Mouse (Mus musculus) liver (tissue): ENCODE measurements around the gene Zbtb20.

Experiments
- DNase-seq: peaks from one replicate; pipeline ENCODE4 v3.0.0-alpha.2; 2020; ENCODE audit warnings: mixed read lengths

Gene Zbtb20

DNA sequence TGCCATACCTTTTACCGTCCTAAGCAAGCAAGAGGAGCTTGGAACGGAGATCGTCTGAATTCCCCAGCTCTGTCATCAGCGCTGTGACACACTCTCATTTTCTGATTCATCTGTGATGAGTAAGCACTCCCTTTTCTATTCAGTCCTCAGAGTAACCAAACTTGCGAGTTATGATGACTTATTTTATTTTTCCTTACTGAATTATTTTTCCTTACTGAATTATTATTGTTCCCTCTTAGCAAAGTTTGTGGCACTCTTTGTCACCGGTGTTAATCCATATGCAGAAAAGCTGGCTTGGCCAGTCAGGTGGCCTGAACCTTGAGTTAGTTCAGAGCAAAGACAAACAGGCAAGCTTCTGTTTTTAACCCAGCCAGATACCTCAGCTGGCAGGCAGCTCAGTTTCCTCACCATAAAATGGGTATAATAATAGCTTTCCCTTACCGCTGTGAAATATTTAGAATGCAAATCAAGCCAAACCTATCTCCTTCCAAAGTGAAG lies 583.1 kb downstream of the Zbtb20 start:
- DNase-seq: no peak

DNA sequence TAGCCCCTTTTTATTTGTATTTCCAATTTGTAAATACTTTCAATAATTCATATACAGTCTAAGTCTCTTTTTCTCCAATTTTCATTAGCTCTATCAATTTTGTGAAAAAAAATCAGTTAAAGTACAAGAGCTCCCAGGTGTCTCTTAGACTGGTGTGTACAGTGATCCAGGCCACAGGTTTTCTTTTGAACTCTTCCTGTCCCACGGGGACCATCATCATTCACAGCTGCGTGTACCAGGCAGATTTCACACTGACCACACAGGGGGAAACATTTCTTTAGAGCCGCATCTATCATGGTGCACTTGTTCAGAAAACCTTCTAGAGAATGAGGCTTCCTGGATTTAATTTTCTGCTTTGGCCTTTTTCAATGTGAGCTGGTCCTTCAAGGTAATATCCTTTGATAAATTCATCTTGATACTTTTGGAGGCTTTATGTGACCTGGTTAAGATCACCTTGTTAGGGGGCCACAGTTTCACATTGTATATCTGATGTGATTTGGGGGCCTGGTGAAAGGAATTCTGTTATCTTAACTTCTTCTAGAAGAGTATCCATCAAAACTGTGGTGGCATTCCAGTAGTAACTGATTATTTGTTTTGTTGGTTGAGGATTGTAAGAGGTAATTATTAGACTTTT lies 586.2 kb downstream of the Zbtb20 start:
- DNase-seq: no peak

DNA sequence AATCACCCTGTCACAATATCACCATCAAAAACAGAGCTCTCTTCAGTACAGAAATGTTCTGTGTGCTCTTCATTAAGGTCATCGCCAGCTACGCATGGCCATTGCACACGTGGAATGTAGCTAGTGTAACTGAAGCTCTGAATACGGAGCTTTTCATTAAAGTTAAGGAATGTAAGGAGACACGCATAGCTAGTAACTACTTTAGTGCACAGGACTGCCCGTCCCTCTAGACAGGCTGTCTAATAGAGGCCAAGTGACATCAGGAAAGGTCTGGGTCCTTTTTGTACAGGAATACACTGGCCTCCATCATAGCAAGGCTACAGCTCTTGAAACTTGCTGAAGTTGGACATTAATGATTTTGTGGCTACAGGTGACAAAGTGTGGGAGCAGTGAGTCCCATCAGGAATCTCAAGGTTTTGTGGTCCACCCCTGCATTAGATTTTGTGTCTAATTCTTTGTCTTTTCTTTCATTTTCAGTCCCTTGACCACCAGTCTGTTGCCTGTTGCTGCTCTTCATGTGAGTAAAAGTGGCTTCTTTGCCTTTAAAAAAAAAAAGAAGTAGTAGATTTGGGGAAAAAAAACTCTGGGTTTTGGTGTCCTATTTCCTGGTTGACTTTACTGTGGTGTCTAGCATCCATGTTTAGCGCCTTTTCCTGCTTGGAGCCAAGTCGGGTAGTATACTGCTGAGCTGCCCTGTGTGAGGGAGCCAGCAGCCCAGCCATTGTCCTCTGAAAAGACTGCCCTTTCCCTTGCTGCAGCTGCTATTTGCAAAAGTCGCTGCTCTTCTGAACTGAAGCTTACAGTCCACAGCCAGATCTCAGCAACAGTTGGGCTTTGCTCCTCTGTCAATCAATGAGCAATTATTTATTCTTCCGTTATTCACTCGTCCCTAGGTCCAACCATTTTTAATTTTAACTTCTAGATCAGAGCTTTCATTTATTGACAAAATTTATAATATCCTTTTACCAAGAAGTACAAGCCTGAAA lies 587.1 kb downstream of the Zbtb20 start:
- no peak for DNase-seq

DNA sequence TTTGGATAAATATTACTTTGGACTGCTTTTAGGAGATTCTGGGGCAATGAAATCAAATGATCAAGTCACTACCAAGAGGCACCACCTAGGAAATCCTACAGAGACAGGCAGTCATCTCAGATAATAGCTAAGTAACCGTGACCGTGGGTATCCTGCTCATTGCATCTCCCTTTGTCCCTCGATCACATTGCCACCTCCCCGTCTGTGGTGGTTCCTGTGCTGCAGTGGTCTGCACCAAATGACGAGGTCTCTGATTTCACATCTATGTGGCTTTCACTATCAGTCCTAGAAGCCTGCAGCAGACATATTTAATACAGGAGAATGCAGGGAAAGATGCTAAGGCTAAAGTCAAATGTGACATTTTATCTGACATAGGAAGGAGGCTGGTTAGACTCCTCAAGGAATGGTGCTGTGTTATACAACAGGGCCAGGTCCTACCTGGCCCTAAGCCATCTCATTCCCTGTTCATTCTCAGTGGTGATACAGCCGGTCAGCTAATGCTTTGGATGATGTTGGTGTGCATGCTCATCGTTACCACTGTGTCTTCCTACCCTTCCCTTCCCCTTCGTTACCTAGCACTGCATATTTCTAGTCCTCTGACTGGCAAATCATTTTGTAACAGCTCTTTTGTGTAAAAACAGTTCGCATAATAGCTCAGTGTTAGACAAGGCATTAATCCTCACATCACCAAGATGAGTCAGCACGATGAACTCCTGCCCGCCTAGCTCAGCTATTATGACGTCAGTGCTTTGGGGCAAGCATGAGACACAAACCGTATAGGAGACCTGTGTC lies 588.2 kb downstream of the Zbtb20 start:
- DNase-seq: no peak

DNA sequence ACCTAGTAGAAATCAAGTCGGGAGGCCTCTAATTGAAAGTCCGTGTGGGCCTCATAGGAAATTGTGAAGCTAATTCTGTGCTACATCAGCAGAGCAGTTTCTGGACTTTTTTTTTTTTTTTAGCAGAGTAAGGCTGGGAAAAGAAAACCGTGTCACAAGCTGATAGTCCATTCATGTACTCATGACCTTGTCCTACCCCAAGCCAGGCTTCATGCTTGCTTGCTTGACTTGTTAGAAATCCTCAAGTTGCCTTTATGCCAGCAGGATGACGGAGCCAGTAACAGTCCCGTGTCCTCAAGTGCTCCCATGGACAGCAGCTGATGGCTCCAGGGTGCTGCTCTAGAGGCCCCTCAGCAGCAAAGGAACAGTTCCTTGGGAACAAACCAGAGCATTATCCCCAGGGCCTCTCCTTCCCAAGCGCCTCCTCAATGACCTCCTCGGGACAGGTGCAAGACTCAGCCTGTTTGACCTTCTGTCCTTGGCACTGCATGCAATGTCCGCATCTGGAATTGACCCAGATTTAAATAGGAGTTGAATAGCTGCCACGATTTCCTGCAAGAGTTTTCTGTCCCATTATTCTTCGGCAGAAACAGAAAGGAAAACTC lies 588.9 kb downstream of the Zbtb20 start:
- DNase-seq: no peak

DNA sequence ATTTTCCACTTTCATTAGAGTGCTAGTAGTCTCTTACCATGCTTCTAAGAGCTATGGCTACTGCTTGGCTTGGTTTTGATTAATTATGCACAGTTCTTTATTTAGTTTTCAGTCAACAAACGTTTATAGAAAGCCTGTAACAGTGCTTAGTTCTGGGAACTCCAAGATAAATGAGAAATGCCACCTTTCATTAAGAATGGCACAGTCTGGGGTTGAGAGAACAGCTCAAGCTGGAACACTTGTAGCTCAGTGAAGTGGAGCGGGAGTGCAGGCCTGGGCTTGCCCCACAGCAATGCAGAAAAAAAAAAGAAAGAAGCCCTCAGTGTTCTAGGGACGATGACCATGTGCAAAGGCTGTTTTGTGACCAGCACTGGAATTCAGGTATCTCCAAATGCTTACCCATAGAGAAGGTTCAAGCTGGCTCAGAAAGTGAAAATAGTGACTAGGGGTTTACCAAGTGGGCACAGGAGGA lies 589.7 kb downstream of the Zbtb20 start:
- DNase-seq: no peak

DNA sequence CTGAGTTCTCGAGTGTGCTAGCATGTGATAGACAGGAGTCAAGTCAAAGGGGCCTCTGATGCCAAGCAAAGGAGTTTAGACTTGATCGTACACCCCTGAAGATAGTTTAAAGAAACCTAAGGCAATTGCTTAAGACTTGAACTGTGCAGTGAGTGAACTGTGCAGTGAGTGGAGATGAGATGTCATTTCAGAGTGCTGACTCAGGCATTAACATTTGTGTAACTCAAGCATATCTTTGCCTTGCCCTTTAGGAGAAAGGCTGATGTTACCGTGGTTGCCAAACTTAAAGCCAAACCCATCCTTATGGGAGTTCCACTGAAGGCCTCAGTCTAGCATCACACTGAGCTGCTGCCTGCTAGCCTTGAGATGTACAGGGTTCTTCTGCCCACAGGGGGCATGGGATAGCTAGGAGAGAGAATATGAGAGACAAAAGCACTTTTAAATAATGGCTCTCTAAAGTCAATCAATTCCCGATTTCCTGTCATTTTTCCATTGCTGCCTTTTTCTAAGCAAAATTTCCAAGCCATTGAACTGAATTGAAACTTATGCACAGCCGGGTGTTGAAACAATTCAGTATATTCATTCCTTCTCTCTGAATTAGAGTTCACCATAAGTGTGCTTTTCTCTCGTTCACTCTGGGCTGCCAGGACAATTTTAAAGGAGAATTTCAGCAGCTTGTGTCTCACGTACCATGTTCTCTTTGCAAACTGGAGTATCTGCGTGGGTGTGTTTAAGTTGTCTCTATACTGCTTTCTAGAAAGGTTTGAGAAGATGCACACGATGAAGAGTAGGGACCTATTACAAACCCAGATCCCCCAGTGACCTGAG lies 590.5 kb downstream of the Zbtb20 start:
- no peak for DNase-seq

DNA sequence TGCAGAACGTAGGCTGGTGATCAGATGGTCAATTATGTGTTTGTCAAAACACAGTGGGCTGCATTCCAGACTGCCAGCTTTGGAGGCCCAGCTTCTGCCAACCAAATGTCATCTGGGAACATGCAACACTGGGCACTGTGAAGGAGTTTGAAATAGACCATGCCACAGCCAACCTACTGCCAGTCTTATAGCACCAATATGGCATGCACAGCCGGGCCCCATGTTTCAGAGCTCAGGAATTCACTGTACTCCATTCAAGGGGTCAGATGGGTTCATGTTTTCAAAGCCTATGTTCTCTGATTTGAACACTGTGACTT lies 591.0 kb downstream of the Zbtb20 start:
- DNase-seq: no peak

DNA sequence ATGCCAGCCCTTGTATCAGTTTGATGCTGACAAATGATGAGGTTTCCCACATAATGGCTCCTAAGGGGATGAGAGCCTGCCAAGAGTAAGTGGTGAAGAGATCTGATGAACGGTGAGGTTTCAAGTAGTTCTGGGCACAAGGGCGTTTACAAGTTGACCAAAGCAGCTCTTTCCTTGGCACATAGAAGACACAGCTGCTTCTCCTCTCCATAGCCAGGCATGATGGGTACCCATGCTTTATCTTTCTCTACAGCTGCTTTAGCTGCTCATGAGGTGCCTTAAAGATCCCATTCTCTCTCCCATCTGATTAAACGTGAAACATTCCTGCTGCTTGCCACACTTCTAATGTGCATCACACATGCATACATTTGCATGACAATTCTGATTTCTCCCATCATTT lies 595.4 kb downstream of the Zbtb20 start:
- DNase-seq: no peak

DNA sequence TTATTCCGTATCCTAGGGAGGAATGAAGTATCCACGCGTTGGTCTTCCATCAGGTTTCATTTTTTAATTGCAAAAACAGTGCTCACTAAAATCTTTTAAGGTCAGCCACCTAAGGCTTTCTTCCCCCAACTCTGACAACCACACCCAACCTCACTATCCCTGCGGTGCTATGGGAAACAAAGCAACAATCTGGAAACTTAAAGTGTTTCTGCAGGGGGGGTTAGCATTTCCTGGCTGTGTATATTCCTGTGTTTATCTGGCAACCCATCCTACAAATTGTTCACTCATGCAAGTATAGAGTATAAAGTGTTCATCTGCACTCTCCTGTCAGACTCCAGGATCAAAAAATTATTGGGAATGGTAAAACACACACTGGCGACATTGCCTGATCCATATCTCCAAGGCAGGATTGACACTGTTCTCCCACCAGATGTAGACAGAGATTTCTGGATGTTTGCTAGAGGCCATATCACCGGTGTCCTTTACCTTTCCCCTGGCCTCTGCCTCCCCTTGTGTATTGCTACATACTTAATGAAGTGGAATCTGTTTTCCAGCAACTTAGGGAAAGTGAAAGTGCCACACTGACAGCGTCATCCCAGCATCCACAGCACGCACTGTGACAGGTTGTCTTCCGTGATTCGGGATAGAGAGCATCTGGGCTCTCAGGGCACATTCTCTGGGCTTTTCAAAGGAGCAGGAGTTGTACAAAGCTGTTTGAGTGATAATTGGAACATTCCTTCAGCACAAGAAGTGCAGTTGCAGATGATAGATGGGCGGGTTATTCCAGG lies 599.5 kb downstream of the Zbtb20 start:
- DNase-seq: no peak

DNA sequence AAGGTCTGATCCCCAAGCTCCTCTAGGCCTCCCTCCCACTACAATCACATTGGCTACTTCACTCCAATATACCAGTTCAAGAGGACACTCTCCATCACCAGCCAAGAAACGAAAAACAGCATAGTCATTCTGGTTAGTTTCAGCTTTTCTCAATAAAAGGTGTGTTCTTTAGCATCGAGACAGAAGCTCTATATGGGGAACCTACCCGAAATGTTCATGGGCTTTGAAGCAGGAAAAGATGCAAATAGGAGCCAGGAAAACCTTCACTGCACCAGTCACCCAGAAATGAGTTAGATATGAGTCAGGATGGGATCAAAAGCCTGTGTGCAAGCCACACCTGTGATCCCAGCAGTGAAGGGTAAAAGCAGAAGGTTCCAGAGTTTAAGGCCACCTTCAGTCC lies 601.2 kb downstream of the Zbtb20 start:
- no peak for DNase-seq

DNA sequence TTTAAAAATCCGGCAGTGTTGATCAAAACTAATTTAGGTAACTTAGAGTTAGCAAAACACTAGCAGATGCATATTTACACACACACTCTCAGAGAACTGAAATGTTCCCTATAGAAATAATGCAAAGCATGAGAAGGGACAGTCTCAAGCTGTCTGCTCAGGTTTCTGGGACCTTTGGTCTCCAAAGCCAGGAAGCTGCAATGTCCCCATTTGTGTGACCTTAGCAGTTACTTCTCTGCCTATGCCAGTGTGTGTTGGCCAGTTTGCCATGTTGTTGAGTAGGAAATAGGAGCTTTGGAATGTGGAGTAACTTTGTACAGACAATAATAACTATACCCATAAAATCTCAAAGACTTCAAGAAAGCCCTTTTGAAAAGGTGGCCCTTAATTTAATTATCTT lies 602.7 kb downstream of the Zbtb20 start:
- DNase-seq: no peak

DNA sequence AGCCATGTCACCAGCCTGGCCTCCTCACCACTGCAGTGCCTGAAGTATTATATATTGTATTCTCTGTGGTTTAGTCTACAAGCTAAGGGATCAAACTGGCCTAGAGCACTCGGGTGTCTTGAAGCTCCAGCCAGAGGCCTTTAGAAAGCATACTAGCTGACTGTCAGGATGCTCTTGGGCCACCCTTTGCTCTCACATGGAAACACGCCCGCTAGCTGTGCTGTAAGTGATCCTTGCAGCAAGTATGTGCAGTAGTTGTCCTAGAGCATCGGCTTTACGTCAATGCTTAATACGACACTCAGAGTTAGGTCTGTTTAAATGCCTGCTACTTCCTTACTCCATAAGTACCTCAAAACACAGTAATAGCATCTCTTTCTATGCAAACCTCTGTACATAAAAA lies 604.9 kb downstream of the Zbtb20 start:
- DNase-seq: no peak

DNA sequence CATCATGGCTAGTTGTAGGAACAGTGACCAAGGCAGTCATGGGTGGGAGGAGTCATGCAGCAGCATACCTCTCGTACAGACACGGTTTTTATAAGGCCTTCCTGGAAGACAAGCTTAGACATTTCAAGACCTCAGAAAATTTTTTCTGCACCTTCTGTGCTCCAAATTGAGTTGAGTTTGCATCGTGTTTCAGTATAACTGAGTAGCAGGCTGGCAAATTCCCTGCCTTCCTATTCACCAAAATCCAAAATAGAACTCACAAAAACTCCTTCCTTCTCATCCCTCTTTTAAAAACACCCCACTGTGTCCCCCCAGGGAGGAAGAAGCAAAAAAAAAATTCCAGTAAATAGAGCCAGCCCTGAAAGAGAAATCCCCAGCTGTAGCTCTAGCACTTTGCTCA lies 606.4 kb downstream of the Zbtb20 start:
- DNase-seq: no peak

DNA sequence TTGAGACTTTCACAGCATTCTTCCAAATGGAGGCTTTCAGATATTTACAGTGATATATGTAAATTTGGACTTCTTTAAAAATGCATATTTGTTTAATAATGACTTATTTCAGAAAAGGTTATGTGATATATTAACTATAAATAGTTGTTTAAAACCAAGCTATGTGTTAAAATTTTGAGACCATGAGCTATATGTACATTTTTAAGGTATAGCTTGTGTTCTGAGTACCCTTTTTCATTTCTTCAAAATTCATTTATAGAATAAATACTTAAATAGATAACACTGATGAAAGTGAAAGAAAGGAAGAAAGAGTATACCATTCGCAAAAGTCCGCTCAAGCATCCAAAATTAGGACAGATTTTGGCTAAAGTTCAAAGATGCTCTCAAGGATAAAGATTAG lies 607.1 kb downstream of the Zbtb20 start:
- DNase-seq: no peak

DNA sequence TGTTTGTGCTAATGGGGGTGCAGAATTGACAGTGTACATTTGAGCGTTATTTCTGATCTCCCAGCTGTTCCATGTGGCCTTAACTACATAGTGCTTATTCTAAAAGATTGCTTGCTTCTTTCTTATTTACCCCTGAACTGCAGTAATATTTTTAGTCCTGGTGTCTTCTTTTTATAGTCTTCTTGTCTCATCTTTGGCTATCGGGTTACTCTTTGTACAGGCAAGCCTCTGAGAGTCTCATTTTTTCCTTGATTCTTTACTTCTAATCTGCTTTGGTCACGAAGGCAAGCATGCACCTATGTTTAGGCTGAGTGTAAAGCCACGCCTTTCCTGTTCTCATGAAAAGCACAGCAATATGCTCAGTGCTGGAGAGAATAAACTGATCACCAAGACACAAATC lies 608.7 kb downstream of the Zbtb20 start:
- DNase-seq: no peak

DNA sequence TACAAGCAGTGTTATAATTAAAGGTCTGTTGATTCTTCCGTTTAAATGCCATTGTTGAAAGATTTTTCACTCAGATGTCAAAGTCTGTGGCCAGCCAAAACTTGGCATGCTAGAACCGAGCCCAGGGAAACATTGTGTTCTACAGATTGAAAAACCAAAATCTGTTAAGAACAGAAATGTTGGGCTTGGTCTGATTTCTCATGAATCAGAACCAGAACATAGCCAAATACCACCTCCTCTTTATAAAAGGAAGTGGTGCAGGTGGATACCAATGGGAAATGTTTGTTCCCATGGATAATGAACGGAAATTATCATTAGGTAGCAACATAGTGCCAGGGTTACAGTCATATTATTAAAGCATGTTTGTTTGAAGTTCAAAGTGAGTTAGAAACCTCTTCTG lies 613.7 kb downstream of the Zbtb20 start:
- DNase-seq: no peak

DNA sequence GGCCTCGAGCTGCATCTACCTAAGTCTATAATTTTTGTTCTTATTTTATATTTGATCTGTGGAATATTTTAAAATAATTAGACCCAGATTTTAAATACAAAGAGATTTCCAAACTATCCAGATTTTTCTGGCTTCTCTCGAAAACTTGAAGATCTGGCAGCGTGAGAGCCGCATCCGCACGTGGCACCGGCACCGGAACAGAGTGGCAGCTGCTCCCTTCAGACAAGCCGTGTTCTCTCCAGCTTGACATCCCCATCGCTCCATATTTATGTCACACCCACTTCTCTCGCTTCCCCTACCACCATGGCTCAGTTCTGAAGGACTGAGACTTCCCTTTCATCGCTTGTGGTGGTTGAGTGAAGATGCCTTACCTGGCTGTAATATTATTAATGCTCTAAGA lies 614.3 kb downstream of the Zbtb20 start:
- no peak for DNase-seq

DNA sequence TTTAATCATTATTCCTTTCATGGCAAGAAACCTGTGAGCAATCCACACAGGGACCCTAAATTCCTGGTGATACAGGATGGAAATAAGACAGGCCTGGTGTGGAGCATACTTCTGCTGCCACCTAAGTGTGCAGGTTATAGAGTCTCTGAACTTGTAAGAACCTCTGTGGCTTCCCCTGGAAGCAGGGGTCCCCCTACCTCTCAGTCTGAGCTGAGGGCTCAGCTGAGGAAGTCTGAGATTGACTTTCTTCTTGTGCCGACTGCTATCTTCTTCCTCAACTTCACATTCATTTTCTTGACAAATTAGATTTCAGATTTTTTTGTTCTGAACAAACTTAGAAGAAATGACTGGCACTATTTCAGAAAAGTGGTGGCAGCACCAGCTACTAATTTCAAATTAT lies 617.2 kb downstream of the Zbtb20 start:
- no peak for DNase-seq

DNA sequence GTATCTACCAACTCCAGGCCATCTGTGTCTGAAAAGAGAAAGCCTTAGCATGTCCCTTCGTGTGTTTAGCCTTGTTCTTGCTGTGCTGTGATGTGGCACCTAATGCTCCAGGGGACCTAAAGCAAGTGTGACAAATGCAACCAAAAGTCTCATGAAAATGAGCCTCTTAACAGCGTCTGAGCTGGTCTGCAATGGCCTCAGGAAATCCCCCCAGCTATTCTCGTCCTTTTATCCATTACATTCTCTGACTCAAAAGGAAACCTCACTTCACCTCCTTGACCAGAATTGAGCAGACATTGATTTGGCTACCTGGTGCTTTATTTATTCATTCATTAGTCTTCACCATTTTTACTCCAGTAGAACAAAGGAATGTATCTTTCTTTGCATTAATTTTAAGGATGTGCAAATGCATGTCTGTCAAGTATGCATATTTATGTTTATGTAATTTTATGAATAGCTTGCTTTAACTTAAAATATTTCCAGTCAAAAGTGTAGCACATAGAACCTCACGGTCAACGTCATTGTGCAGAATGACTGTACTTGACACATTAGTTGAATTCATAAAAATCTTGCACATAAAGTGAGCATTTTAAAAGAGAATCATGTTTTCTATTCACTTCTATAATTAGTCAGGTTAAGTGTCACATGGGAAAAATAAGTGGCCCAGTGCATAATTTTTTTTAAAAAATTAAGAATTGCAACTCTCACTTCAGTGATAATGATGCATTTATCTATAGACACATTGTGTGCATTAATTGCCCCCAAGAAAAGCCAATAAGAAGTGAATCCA lies 618.1 kb downstream of the Zbtb20 start:
- no peak for DNase-seq
